Mouse (Mus musculus): ENCODE data around the gene Zfp697. TPM values are rescaled to one million over a fixed set of nuclear protein-coding genes. Genes with fewer than 3 reads are reported as not detected.

The Zfp697 gene
- polyA plus RNA-seq, 1 experiment from 2014 or later, result 6.2 TPM

DNA sequence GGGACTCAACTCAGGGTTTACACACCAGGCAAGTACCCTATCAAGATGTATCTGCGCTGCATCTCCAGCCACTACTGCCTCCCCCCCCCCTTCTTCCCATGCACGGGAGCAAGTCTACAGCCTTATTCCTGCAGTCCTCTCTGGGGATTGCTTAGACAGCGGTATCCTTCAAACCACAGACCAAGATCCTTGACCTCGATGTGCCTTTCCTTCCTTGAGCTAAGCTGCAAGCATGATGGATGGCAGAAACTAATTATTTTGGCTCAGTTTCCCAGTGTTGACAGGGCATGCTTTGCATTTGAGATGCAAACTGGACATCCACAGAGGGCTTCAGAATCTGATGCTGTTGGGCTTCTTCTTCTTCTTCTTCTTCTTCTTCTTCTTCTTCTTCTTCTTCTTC, 40.7 kb downstream of the Zfp697 start:
- H3K9ac ChIP-seq (ENCODE audit: low read depth, low read length), result no peak overlapping the region
- H3K36me3 ChIP-seq (ENCODE audit: control insufficient read depth, insufficient read depth), result no peaks in the 10 kb centered on the region
- no peak overlapping the region for H3K4me2 ChIP-seq (replicated peaks; ENCODE audit: low read depth)
- ATAC-seq, result no peak
- no peak overlapping the region for H3K4me3 ChIP-seq (ENCODE audit: low read depth, low read length)
- H3K27me3 ChIP-seq (replicated peaks; ENCODE audit: control insufficient read depth, insufficient read depth, low read length), result no peaks in the 10 kb centered on the region
- no peak overlapping the region for H3K27ac ChIP-seq (ENCODE audit: low read depth, low read length)
- peaks cover 15% of the 10 kb centered on the region; the same call in 1 of the 2 replicates for H3K4me1 ChIP-seq (replicated peaks; ENCODE audit: control insufficient read depth, insufficient read depth, low read length)
- no peaks in the 10 kb centered on the region for H3K9me3 ChIP-seq (ENCODE audit: control insufficient read depth)
- WGBS, result 87% methylated on average over 4 of the region's 4 CpGs
- no peak for TF ChIP-seq CTCF (IDR thresholded peaks at IDR 0.05; ENCODE audit: low read depth)

DNA sequence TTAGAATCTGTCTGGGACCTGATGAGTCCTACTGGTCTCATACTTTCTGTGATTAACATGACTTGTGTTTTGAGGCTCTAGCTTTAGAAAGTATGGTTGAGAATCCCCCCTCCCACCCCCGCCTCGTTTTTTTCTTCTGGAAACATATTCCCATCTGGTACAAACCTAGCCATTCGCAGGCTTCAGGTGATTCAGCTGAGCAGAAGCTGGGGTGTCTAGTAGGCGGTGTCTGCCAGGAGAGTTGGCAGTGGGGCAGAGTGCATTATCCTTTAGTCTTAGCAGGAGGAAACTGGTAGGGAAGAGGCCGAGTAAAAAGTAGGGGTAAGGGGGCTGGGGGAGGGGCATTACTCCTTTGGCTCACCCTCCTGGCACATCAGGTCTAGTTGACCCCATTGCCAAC, 44.5 kb downstream of the Zfp697 start:
- H3K27me3 ChIP-seq (replicated peaks; ENCODE audit: control insufficient read depth, insufficient read depth, low read length), result no peaks in the 10 kb centered on the region
- H3K27ac ChIP-seq (ENCODE audit: low read depth, low read length), result no peak overlapping the region
- peak overlapping the region; percentile 61 for H3K4me3 ChIP-seq (ENCODE audit: low read depth, low read length)
- no peak for TF ChIP-seq CTCF (IDR thresholded peaks at IDR 0.05; ENCODE audit: low read depth)
- no peak overlapping the region for H3K9ac ChIP-seq (ENCODE audit: low read depth, low read length)
- H3K4me1 ChIP-seq (replicated peaks; ENCODE audit: control insufficient read depth, insufficient read depth, low read length), result peaks cover 8% of the 10 kb centered on the region; the same call in 1 of the 2 replicates
- H3K9me3 ChIP-seq (ENCODE audit: control insufficient read depth), result no peaks in the 10 kb centered on the region
- no peaks in the 10 kb centered on the region for H3K36me3 ChIP-seq (ENCODE audit: control insufficient read depth, insufficient read depth)
- no peak for ATAC-seq
- WGBS, result 58% methylated on average over 5 of the region's 5 CpGs
- peak overlapping the region; percentile 100 for H3K4me2 ChIP-seq (replicated peaks; ENCODE audit: low read depth)

DNA sequence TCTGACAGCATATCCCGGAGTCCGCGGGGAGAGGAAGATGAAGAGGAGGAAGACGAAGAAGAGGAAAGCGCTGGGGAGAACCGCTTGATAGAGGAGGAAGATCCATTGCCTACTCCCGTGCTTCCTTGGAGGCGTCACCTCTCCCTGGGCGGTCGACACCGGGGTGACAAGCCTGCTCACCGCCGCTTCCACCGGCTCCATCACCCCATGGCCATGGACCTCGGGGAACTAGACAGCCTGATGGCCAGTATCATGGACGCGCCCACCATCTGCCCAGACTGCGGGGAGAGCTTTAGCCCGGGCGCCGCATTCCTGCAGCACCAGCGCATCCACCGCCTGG, 45.0 kb downstream of the Zfp697 start:
- peaks cover 8% of the 10 kb centered on the region; the same call in 1 of the 2 replicates for H3K4me1 ChIP-seq (replicated peaks; ENCODE audit: control insufficient read depth, insufficient read depth, low read length)
- no peaks in the 10 kb centered on the region for H3K27me3 ChIP-seq (replicated peaks; ENCODE audit: control insufficient read depth, insufficient read depth, low read length)
- no peaks in the 10 kb centered on the region for H3K36me3 ChIP-seq (ENCODE audit: control insufficient read depth, insufficient read depth)
- no peak; the same call in 1 of the 2 replicates for ATAC-seq
- H3K4me2 ChIP-seq (replicated peaks; ENCODE audit: low read depth), result peak overlapping the region; percentile 100
- 6% methylated on average over 23 of the region's 23 CpGs for WGBS
- H3K9me3 ChIP-seq (ENCODE audit: control insufficient read depth), result no peaks in the 10 kb centered on the region
- no peak overlapping the region for H3K27ac ChIP-seq (ENCODE audit: low read depth, low read length)
- TF ChIP-seq CTCF (IDR thresholded peaks at IDR 0.05; ENCODE audit: low read depth), result no peak
- H3K4me3 ChIP-seq (ENCODE audit: low read depth, low read length), result peak overlapping the region; percentile 61
- 0 out of 2 replicates have a peak overlapping the region, but pooled peaks have one; percentile 52 for H3K9ac ChIP-seq (ENCODE audit: low read depth, low read length)

DNA sequence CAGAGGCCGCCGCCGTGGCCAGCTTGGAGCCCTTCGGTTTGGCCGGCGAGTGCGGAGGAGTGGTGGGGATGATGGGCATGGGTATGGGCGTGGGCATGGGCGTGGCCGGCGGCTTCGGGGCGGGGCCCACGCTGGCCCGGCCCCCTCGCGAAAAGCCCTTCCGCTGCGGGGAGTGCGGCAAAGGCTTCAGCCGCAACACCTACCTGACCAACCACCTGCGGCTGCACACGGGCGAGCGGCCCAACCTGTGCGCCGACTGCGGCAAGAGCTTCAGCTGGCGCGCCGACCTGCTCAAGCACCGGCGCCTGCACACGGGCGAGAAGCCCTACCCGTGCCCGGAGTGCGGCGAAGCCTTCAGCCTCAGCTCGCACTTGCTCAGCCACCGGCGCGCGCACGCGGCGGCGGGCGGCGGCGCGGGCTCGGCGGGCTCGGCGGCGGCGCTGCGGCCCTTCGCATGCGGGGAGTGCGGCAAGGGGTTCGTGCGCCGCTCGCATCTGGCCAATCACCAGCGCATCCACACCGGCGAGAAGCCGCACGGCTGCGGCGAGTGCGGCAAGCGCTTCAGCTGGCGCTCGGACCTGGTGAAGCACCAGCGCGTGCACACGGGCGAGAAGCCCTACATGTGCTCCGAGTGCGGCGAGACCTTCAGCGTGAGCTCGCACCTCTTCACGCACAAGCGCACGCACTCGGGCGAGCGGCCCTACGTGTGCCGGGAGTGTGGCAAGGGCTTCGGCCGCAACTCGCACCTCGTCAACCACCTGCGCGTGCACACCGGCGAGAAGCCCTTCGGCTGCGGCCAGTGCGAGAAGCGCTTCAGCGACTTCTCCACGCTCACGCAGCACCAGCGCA, 45.6 kb downstream of the Zfp697 start:
- H3K36me3 ChIP-seq (ENCODE audit: control insufficient read depth, insufficient read depth), result no peaks in the 10 kb centered on the region
- H3K9me3 ChIP-seq (ENCODE audit: control insufficient read depth), result no peaks in the 10 kb centered on the region
- peak overlapping the region; percentile 28; the same call in 1 of the 2 replicates for H3K27ac ChIP-seq (ENCODE audit: low read depth, low read length)
- no peak for TF ChIP-seq CTCF (IDR thresholded peaks at IDR 0.05; ENCODE audit: low read depth)
- H3K4me1 ChIP-seq (replicated peaks; ENCODE audit: control insufficient read depth, insufficient read depth, low read length), result peaks cover 8% of the 10 kb centered on the region; the same call in 1 of the 2 replicates
- H3K4me3 ChIP-seq (ENCODE audit: low read depth, low read length), result peak overlapping the region; percentile 61
- peak; percentile 93 for ATAC-seq
- under 1% methylated on average over 94 of the region's 110 CpGs for WGBS
- H3K27me3 ChIP-seq (replicated peaks; ENCODE audit: control insufficient read depth, insufficient read depth, low read length), result no peaks in the 10 kb centered on the region
- H3K4me2 ChIP-seq (replicated peaks; ENCODE audit: low read depth), result peak overlapping the region; percentile 100
- peak overlapping the region; percentile 52 for H3K9ac ChIP-seq (ENCODE audit: low read depth, low read length)

DNA sequence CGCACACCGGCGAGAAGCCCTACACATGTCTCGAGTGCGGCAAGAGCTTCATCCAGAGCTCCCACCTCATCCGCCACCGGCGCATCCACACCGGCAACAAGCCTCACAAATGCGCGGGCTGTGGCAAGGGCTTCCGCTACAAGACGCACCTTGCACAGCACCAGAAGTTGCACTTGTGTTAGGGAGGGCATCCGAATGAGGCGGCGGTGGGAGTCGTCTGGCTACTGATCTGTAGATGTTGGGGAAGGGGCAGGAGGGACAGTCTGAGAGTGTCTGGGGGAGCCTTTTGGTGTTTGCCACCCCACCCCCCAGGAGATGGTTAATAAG, 46.2 kb downstream of the Zfp697 start:
- Histone ChIP-seq H3K9ac (ENCODE audit: low read depth, low read length) (0 out of 2 replicates have a peak overlapping the region, but pooled peaks have one; percentile 7), H3K9me3 (ENCODE audit: control insufficient read depth) (no peaks in the 10 kb centered on the region), H3K4me3 (ENCODE audit: low read depth, low read length) (peak overlapping the region; percentile 61), H3K4me1 (replicated peaks; ENCODE audit: control insufficient read depth, insufficient read depth, low read length) (peaks cover 8% of the 10 kb centered on the region; the same call in 1 of the 2 replicates), H3K27me3 (replicated peaks; ENCODE audit: control insufficient read depth, insufficient read depth, low read length) (no peaks in the 10 kb centered on the region), H3K4me2 (replicated peaks; ENCODE audit: low read depth) (peak overlapping the region; percentile 100), H3K27ac (ENCODE audit: low read depth, low read length) (no peak overlapping the region), H3K36me3 (ENCODE audit: control insufficient read depth, insufficient read depth) (no peaks in the 10 kb centered on the region)
- TF ChIP-seq CTCF (IDR thresholded peaks at IDR 0.05; ENCODE audit: low read depth), result no peak
- 17% methylated on average over 17 of the region's 17 CpGs for WGBS
- no peak for ATAC-seq

DNA sequence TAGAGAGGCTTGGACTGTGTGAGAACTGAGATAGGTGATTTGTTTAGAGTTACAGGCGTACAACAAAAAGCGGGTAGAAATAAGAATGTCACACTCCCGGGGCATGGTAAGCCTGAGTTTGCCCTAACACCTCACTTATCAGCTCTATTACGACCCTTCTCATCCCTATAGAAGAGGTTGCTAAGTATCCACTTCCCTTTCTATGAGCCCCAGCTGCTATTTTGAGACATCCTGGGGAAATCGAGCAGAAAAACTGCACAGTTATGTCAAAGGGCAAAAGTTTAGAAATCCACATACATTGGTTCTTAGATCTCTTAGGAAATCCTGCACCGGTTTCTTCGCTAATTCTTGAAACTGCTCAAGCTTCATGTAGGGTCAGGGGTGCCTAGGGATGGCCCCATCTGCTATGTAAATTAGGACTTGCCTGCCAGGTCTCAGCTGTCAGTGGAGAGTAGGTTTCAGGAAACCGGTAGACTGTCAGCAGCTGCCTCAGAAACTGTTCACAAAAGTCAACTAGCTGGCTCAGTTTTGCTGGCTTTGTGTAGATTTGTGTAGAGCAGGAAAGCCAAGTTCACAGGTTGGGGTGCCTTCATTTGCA, 46.8 kb downstream of the Zfp697 start:
- H3K9me3 ChIP-seq (ENCODE audit: control insufficient read depth), result no peaks in the 10 kb centered on the region
- no peak for ATAC-seq
- H3K4me1 ChIP-seq (replicated peaks; ENCODE audit: control insufficient read depth, insufficient read depth, low read length), result peaks cover 8% of the 10 kb centered on the region; the same call in 1 of the 2 replicates
- no peak for TF ChIP-seq CTCF (IDR thresholded peaks at IDR 0.05; ENCODE audit: low read depth)
- H3K27me3 ChIP-seq (replicated peaks; ENCODE audit: control insufficient read depth, insufficient read depth, low read length), result no peaks in the 10 kb centered on the region
- no peak overlapping the region for H3K9ac ChIP-seq (ENCODE audit: low read depth, low read length)
- H3K36me3 ChIP-seq (ENCODE audit: control insufficient read depth, insufficient read depth), result no peaks in the 10 kb centered on the region
- 61% methylated on average over 8 of the region's 8 CpGs for WGBS
- no peak overlapping the region for H3K4me3 ChIP-seq (ENCODE audit: low read depth, low read length)
- H3K27ac ChIP-seq (ENCODE audit: low read depth, low read length), result no peak overlapping the region
- H3K4me2 ChIP-seq (replicated peaks; ENCODE audit: low read depth), result peak overlapping the region; percentile 100

Data from intestine, postnatal 0 days (tissue).